Mouse (Mus musculus): Measurements from ENCODE around the gene Crygb. TPM values are rescaled to one million over a fixed set of nuclear protein-coding genes. Genes with fewer than 3 reads are reported as not detected.

Gene Crygb
- 0.76 and 0.94 TPM in 2 replicates for polyA plus RNA-seq (2015; fragmentation: Nextera tagmentation; extraction: Ambion mirVana)

DNA sequence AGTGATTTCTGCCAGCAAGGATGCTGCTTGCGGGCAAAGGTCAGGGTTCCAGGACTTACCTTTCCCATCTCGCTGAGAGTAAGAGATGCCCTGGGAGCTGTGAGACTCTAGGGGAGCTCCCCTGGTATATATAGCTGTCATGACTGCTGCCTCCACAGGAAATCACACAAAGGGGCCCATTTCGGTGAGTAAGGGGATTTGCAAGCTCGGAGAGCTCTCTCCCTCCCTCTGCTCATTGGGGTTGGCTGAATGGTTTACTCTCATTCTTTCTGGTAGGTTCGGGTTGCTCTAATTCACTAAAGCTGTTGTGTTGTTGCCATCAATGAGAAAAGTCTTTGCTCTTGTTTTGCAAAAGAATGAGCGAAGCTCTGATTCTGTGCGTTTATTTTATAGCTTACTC, at the start of gene Crygb:
Crygb (minus strand) TSS at position 101 of the 400 bp plus-strand sequence.
- Histone ChIP-seq H3K4me1 (0 out of 2 replicates have a peak, but pooled peaks cover 3% of the 10 kb centered on the region), H3K4me3 (no peak within 1 kb of the TSS), H3K27ac (no peak within 1 kb of the TSS), H3K9me3 (no peaks in the 10 kb centered on the region), H3K36me3 (no peaks in the 10 kb centered on the region), H3K9ac (no peak within 1 kb of the TSS), H3K4me2 (peak within 1 kb of the TSS; percentile 26; the same call in 1 of the 2 replicates), H3K27me3 (no peaks in the 10 kb centered on the region)
- no peak for ATAC-seq (ENCODE audit: insufficient number of reproducible peaks, insufficient read depth, low FRiP score, low TSS enrichment, low read depth)
- 22% methylated on average over 7 of the region's 7 CpGs for WGBS

GRCm38 (mm10) chr1:65131671-65132070, 49.6 kb upstream of the Crygb start:
- H3K9ac ChIP-seq: no peak overlapping the region
- H3K36me3 ChIP-seq: no peaks in the 10 kb centered on the region
- WGBS: 84% methylated on average over 1 of the region's 1 CpGs
- no peak overlapping the region for H3K4me2 ChIP-seq
- no peak overlapping the region for H3K27ac ChIP-seq
- H3K4me1 ChIP-seq: no peaks in the 10 kb centered on the region
- H3K9me3 ChIP-seq: no peaks in the 10 kb centered on the region
- no peak for ATAC-seq (ENCODE audit: insufficient number of reproducible peaks, insufficient read depth, low FRiP score, low TSS enrichment, low read depth)
- H3K27me3 ChIP-seq: no peaks in the 10 kb centered on the region
- no peak overlapping the region for H3K4me3 ChIP-seq

DNA sequence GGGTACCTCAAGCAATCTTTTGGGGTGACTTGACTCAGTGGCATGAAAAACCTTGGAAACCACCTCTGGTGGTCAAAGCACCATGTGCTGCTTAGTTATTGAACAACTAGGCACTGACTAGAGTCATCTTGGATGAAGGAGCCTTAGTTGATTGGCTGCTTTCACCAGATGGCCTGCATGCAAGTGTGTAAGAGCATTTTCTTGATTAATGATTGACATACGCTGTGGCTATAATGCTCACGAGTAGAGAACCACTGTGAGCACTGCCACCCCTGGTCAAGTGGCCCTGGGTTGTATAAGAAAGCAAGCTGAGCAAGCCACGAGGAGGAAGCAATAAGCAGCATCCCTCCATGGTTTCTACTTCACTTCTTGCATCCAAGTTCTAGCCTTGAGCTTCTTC, 48.1 kb upstream of the Crygb start:
- Histone ChIP-seq H3K9ac (no peak overlapping the region), H3K36me3 (no peaks in the 10 kb centered on the region), H3K4me3 (no peak overlapping the region), H3K9me3 (no peaks in the 10 kb centered on the region), H3K4me1 (no peaks in the 10 kb centered on the region), H3K27ac (no peak overlapping the region), H3K27me3 (no peaks in the 10 kb centered on the region), H3K4me2 (no peak overlapping the region)
- 72% methylated on average over 3 of the region's 3 CpGs for WGBS
- ATAC-seq (ENCODE audit: insufficient number of reproducible peaks, insufficient read depth, low FRiP score, low TSS enrichment, low read depth): no peak

- WGBS: 70% methylated on average over 3 of the region's 3 CpGs
Observed at GRCm38 (mm10) chr1:65129634-65130180, 47.6 kb upstream of the Crygb start.

DNA sequence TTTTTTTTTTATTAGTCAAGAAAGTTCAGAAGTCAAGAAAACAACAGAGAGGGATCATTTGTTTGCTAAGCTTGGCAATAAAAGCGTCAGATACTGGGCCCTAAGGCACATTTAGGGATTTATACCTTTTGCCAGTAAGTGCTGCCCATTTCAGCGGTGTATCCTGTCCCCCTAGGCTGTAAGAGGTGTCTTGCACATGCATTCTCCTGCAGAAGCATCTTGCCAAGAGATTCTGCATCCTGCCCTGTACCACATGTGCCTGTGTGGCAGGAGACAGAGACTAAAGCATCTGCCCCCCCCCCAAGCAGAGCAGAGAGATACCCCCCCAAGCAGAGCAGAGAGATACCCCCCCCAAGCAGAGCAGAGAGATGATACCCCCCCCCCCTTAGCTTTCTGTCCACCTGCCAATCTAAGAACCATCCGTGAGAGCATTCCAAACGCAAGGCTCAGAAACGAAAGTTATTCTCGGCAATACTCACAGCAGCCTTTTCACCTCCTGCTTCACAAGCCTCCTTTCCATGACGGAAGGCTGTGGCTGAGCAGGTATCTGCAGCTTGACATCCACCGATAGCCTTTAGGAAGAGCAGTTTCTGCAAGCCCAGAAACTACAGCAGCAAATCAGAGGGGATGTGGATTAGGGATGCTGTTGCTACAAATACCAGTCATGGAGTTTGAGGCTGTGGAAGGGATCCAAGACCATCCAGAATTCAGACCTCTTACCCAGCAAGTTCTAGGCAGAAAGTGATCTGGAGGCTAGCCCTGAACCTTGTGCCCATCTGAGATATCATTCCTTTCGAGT, 40.7 kb upstream of the Crygb start, which contains the start of gene D630023F18Rik:
D630023F18Rik (minus strand) TSS at position 641 of the 799 bp plus-strand sequence.
- Histone ChIP-seq H3K27me3 (no peaks in the 10 kb centered on the region), H3K9ac (no peak within 1 kb of the TSS), H3K27ac (no peak within 1 kb of the TSS), H3K4me2 (peak within 1 kb of the TSS; percentile 52), H3K9me3 (no peaks in the 10 kb centered on the region), H3K4me1 (no peaks in the 10 kb centered on the region), H3K36me3 (no peaks in the 10 kb centered on the region), H3K4me3 (peak within 1 kb of the TSS; percentile 27)
- no peak for ATAC-seq (ENCODE audit: insufficient number of reproducible peaks, insufficient read depth, low FRiP score, low TSS enrichment, low read depth)
- 25% methylated on average over 9 of the region's 9 CpGs for WGBS

More at GRCm38 (mm10) chr1:65129634-65130180, 47.6 kb upstream of the Crygb start:
- no peaks in the 10 kb centered on the region for H3K36me3 ChIP-seq
- no peaks in the 10 kb centered on the region for H3K27me3 ChIP-seq
- H3K4me3 ChIP-seq: no peak overlapping the region
- H3K27ac ChIP-seq: no peak overlapping the region
- H3K9ac ChIP-seq: no peak overlapping the region
- no peak for ATAC-seq (ENCODE audit: insufficient number of reproducible peaks, insufficient read depth, low FRiP score, low TSS enrichment, low read depth)
- no peak overlapping the region for H3K4me2 ChIP-seq
- no peaks in the 10 kb centered on the region for H3K4me1 ChIP-seq
- H3K9me3 ChIP-seq: no peaks in the 10 kb centered on the region

DNA sequence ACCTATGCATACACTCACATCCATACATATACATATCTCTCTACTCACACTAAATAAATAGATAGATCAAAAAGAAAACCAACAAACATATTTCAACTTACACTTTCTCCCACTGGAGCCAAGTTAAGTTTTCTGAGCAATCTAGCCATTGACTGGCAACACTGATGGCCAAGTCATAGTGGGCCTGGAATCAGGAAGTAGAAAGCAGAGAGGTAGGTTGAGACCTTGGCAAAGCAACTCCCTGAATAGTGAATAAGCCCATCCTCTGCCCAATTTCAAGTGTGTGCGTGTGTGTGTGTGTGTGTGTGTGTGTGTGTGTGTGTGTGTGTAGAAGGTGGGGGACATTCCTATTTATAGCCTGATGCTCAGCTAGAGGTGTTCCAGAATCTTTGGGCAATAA, 37.4 kb upstream of the Crygb start, which contains the start of gene Gm28845:
Gm28845 (minus strand) TSS at position 121 of the 400 bp plus-strand sequence.
- Histone ChIP-seq H3K27ac (no peak within 1 kb of the TSS), H3K9me3 (no peaks in the 10 kb centered on the region), H3K36me3 (no peaks in the 10 kb centered on the region), H3K4me1 (no peaks in the 10 kb centered on the region), H3K4me3 (no peak within 1 kb of the TSS), H3K4me2 (no peak within 1 kb of the TSS), H3K9ac (no peak within 1 kb of the TSS), H3K27me3 (no peaks in the 10 kb centered on the region)
- ATAC-seq (ENCODE audit: insufficient number of reproducible peaks, insufficient read depth, low FRiP score, low TSS enrichment, low read depth): no peak
- 59% methylated on average over 1 of the region's 1 CpGs for WGBS

- H3K4me1 ChIP-seq: no peaks in the 10 kb centered on the region
- H3K4me3 ChIP-seq: no peak overlapping the region
- no peaks in the 10 kb centered on the region for H3K9me3 ChIP-seq
- no peaks in the 10 kb centered on the region for H3K36me3 ChIP-seq
- H3K9ac ChIP-seq: no peak overlapping the region
- H3K27ac ChIP-seq: no peak overlapping the region
- no peaks in the 10 kb centered on the region for H3K27me3 ChIP-seq
- no peak overlapping the region for H3K4me2 ChIP-seq
- ATAC-seq (ENCODE audit: insufficient number of reproducible peaks, insufficient read depth, low FRiP score, low TSS enrichment, low read depth): no peak
- 52% methylated on average over 8 of the region's 8 CpGs for WGBS
Observed at GRCm38 (mm10) chr1:65118150-65118913, 36.2 kb upstream of the Crygb start.

DNA sequence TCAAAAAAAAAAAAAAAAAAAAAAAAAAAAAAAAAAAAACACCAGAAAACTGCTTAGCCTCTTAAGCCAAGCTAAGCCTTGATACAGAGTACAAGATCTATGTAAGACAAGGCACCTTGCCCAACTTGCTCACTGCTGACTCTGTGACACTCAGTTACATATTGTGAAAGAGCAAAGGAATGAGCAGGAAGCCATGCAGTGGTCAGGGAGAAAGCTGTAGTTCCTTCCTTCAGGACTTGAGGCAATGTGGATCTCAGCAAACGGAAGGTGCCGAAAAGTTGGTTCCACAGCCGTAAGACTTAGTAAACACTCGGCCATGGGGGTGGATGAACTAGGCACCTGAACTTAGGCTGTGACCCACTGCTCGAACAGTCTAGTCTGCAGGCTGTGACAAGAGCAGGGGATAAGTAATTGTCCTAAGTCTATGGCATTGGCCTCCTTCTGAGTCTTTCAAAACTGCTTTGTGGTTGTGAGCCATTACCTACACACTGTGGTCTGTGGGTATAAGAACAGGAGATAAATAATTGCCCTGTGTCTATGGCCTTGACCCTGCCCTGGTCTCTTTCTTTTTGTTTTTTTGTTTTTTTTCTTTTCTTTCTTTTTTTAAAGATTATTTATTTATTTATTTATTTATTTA, 31.6 kb upstream of the Crygb start:
- no peaks in the 10 kb centered on the region for H3K4me1 ChIP-seq
- H3K4me3 ChIP-seq: no peak overlapping the region
- no peak overlapping the region for H3K9ac ChIP-seq
- no peak overlapping the region for H3K4me2 ChIP-seq
- no peaks in the 10 kb centered on the region for H3K9me3 ChIP-seq
- H3K36me3 ChIP-seq: no peaks in the 10 kb centered on the region
- WGBS: 95% methylated on average over 5 of the region's 5 CpGs
- no peak overlapping the region for H3K27ac ChIP-seq
- ATAC-seq (ENCODE audit: insufficient number of reproducible peaks, insufficient read depth, low FRiP score, low TSS enrichment, low read depth): no peak
- H3K27me3 ChIP-seq: no peaks in the 10 kb centered on the region

DNA sequence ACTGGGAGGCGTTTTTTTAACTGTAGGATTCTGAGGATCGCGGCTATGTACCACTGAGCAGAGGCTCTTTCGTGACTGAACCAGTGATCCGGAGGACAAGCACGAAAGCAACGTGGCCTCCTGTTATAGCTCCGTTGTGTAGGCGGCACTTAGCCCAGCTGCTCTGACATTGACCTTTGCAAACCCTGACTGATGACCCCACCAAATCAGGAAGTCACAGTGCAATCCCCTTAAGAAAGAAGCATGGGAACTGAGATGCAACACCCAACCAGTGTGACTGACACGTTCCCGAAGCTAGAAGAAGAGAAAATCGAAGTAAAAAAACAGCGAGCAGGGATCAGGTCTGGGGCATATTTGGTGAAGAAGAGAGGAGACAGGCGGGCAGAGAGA, 30.7 kb upstream of the Crygb start:
- H3K4me3 ChIP-seq: 0 out of 2 replicates have a peak overlapping the region, but pooled peaks have one; percentile 6

DNA sequence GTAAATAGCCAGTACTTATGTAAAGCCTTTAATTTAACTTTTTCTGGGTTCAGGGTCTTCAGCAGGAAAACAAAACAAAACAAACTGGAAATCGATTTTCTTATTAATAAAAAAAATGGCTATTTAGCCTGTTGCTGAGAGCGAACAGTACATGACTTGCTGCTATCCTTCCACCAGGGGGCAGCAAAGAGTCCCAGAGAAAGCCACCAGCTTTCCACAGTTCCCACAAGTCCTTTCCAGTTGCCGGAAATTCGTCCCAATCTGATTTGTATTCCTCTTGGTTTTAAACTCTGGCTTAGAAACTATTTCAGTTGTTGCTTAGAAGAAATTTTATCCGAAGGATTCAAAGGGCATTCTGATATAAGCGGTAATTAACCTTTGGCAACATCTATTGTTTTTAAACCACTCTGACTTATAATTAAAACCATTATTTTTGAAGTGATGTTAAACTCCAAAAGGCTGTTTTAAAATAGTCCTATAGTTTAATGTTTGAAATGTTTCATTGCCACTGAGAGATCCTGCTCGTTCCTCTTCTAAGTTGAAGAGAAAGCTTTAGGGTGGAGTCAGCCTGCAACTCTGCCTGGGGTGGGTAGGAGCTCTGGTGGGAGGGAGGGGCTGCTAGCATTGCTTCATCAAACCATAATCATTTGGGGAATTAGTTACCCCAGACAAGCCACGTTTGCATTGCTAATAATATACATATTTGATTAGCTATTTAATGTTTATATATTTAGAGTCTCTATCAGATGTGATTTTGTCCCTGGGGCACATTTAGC, 30.1 kb upstream of the Crygb start:
- Histone ChIP-seq H3K27ac (no peak overlapping the region), H3K4me2 (peak overlapping the region; percentile 47), H3K9ac (no peak overlapping the region), H3K9me3 (no peaks in the 10 kb centered on the region), H3K27me3 (no peaks in the 10 kb centered on the region), H3K36me3 (no peaks in the 10 kb centered on the region), H3K4me3 (peak overlapping the region; percentile 6; the same call in 1 of the 2 replicates), H3K4me1 (no peaks in the 10 kb centered on the region)
- no peak for ATAC-seq (ENCODE audit: insufficient number of reproducible peaks, insufficient read depth, low FRiP score, low TSS enrichment, low read depth)
- WGBS: 11% methylated on average over 8 of the region's 8 CpGs

More for the DNA sequence above, 30.7 kb upstream of the Crygb start:
- no peak for ATAC-seq (ENCODE audit: insufficient number of reproducible peaks, insufficient read depth, low FRiP score, low TSS enrichment, low read depth)
- 52% methylated on average over 14 of the region's 14 CpGs for WGBS
- Histone ChIP-seq H3K4me1 (no peaks in the 10 kb centered on the region), H3K9ac (no peak overlapping the region), H3K4me2 (peak overlapping the region; percentile 47), H3K27ac (no peak overlapping the region), H3K9me3 (no peaks in the 10 kb centered on the region), H3K36me3 (no peaks in the 10 kb centered on the region), H3K27me3 (no peaks in the 10 kb centered on the region)

Data from embryonic facial prominence, embryonic 13.5 days (tissue).